Mouse (Mus musculus): ENCODE results near the gene Rwdd4a. TPM values are rescaled to one million over a fixed set of nuclear protein-coding genes. Genes with fewer than 3 reads are reported as not detected.

Rwdd4a gene
- polyA plus RNA-seq, 3 experiments from 2014 or later = 17.3 to 21.5 (median 21.0) TPM

DNA sequence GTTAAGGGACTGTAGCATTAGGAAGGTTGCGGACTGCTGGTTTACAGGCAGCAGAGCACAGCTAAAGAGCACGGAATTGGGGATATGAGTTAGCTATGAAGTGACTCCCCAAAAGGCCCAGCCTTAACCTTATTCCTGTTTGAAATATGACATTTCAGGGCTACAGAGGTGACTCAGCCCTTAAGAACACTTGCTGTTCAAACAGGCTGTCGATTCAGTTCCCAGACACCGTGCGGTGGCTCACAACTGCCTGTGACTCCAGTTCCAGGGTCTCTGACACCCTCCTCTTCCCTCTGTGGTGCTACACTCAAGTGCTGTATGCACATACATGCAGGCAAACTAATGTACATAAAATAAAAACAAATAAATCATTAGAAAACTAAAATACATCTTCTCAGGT is 55.2 kb downstream of the Rwdd4a start:
- no peak for ATAC-seq

DNA sequence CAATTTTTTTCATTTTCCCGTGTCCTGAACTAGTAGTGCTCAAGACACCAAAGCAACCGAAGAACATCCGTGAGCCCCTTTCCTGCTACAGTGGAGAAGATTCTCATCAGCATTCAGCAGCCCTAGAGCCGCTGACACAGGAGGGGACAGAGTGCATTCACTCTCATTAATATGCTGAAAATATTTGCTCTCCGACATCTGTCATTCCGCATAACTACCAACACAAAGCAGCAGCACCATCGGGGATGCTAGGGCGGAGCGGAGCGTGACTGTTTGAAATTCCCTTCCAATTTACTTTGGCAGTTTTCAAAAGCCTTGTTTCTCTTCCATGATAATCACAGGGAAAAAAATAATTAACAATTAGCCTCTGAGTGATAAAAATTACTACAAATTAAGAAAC is 56.9 kb downstream of the Rwdd4a start:
- ATAC-seq = no peak

DNA sequence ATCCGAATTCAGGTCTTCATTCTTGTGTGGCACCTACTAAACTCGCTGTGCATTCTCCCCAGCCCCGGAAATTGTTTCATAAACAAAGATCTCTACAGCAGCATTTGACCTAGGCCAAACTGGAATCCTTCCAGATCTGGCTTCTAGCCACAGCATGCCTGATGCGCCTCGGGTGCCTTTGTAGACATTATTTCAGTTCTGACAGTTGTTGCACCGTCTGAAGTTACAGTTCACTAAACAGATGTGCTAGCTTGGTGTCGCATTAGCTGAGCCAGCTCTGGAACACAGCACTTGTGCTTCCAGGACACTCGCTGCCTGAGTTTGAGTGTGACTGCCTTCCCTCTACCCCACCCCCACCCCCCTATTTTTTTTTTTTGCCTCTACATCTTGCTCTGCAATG is 67.2 kb downstream of the Rwdd4a start:
- no peak for ATAC-seq

Other genes with a start within 250 kb of the Rwdd4a start
- gene Stox2, start 87.3 kb upstream of the Rwdd4a start, polyA plus RNA-seq (2017; shearing (Covaris generic)) = under 1 TPM in 1 of 3 experiments, not detected in 2; 0.18 TPM
- gene Trappc11, start 194 bp upstream of the Rwdd4a start, polyA plus RNA-seq (2017; shearing (Covaris generic)) = 10 to 100 TPM; 18.8 to 23.3 (median 20.9) TPM
- gene Ing2, start 141.9 kb downstream of the Rwdd4a start, polyA plus RNA-seq (2017; shearing (Covaris generic)) = 1 to 10 TPM; 6.3 to 9.3 (median 8.0) TPM
- gene Cdkn2aip, start 180.3 kb downstream of the Rwdd4a start, polyA plus RNA-seq (2017; shearing (Covaris generic)) = 10 to 100 TPM; 14.9 to 17.6 (median 15.4) TPM